Mouse (Mus musculus): ENCODE data around the gene Tns1. TPM values are rescaled to one million over a fixed set of nuclear protein-coding genes. Genes with fewer than 3 reads are reported as not detected.

Gene Tns1
- polyA plus RNA-seq, 1 experiment: 118 TPM

DNA sequence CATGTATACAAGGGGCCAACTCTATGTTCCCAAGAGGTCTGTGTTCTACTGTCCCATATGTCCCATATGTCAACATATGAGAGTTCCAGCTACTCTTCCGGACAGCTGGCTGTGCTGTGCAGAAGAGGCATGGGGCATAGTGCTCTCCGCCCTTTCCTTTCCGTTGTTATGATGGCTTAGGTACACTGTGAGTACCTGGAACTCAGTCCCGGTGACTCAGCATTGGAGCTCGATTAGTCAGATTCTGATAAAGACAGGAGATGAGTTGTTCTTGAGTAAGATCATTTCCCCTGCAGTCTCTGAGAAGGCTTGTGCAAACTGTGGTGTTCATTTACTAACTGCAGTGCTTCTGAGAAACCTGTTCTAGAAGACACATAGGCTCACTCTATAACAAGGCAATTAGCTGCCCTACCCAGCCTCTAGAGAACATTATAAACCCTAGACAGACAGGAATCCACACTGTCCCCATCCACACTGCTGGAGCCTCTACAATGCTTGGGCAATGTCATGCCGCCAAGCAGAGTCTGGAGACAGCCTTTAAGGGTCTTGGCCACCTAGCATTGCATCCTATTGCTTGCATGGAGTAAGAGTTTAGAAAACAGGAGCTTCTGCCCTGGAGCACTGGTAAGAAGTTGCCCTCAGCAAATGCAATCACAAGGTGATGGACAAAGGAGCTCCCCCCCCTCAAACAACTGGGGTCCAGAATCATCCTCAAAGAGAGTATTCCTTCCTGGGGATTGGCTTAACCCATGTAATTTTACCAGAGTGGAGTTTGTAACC is 25.0 kb upstream of the Tns1 start:
- Histone ChIP-seq H3K27me3 (ENCODE audit: control insufficient read depth, insufficient read depth, insufficient read length) (no peaks in the 10 kb centered on the region), H3K79me2 (ENCODE audit: control insufficient read depth, insufficient read depth) (no peaks in the 10 kb centered on the region), H3ac (ENCODE audit: control insufficient read depth, insufficient read length, low read depth) (no peak overlapping the region), H3K79me3 (ENCODE audit: low read depth) (no peaks in the 10 kb centered on the region), H3K4me3 (ENCODE audit: insufficient read depth, poor library complexity, severe bottlenecking) (no peak overlapping the region), H3K36me3 (ENCODE audit: control insufficient read depth, insufficient read depth) (no peaks in the 10 kb centered on the region)
- no peak for TF ChIP-seq FOSL1 (IDR thresholded peaks at IDR 0.05; ENCODE audit: insufficient read depth, low read length, poor library complexity, severe bottlenecking)
- TF ChIP-seq CEBPB (IDR thresholded peaks at IDR 0.05; ENCODE audit: low read depth): no peak
- no peak for TF ChIP-seq MYOG (IDR thresholded peaks at IDR 0.05; ENCODE audit: control insufficient read depth, extremely low read depth, insufficient read length)
- TF ChIP-seq MAX (IDR thresholded peaks at IDR 0.05): no peak
- TF ChIP-seq CTCF (IDR thresholded peaks at IDR 0.05; ENCODE audit: control insufficient read depth, insufficient read depth, insufficient read length): no peak

- Histone ChIP-seq H3ac (ENCODE audit: control insufficient read depth, insufficient read length, low read depth) (no peak overlapping the region), H3K79me3 (ENCODE audit: low read depth) (no peaks in the 10 kb centered on the region), H3K79me2 (ENCODE audit: control insufficient read depth, insufficient read depth) (no peaks in the 10 kb centered on the region), H3K27me3 (ENCODE audit: control insufficient read depth, insufficient read depth, insufficient read length) (no peaks in the 10 kb centered on the region), H3K4me3 (ENCODE audit: insufficient read depth, poor library complexity, severe bottlenecking) (no peak overlapping the region), H3K36me3 (ENCODE audit: control insufficient read depth, insufficient read depth) (no peaks in the 10 kb centered on the region)
- TF ChIP-seq CTCF (IDR thresholded peaks at IDR 0.05; ENCODE audit: control insufficient read depth, insufficient read depth, insufficient read length): no peak
- TF ChIP-seq MAX (IDR thresholded peaks at IDR 0.05): no peak
- TF ChIP-seq USF1 (IDR thresholded peaks at IDR 0.05; ENCODE audit: low read depth): no peak
- no peak for TF ChIP-seq CEBPB (IDR thresholded peaks at IDR 0.05; ENCODE audit: low read depth)
- no peak for TF ChIP-seq MYOG (IDR thresholded peaks at IDR 0.05; ENCODE audit: control insufficient read depth, extremely low read depth, insufficient read length)
- no peak for TF ChIP-seq MYOD1 (IDR thresholded peaks at IDR 0.05; ENCODE audit: control insufficient read depth, insufficient read length, low read depth)
- TF ChIP-seq FOSL1 (IDR thresholded peaks at IDR 0.05; ENCODE audit: insufficient read depth, low read length, poor library complexity, severe bottlenecking): no peak
Measured at GRCm38 (mm10) chr1:74141781-74142180, 17.5 kb upstream of the Tns1 start.

GRCm38 (mm10) chr1:74139415-74139814 is 15.2 kb upstream of the Tns1 start:
- TF ChIP-seq USF1 (IDR thresholded peaks at IDR 0.05; ENCODE audit: low read depth) (no peak), CEBPB (IDR thresholded peaks at IDR 0.05; ENCODE audit: low read depth) (no peak), MYOD1 (IDR thresholded peaks at IDR 0.05; ENCODE audit: control insufficient read depth, insufficient read length, low read depth) (no peak), MYOG (IDR thresholded peaks at IDR 0.05; ENCODE audit: control insufficient read depth, extremely low read depth, insufficient read length) (no peak), MAX (IDR thresholded peaks at IDR 0.05) (no peak)
- H3K27me3 ChIP-seq (ENCODE audit: control insufficient read depth, insufficient read depth, insufficient read length): no peaks in the 10 kb centered on the region
- no peak overlapping the region for H3K4me3 ChIP-seq (ENCODE audit: insufficient read depth, poor library complexity, severe bottlenecking)
- H3K36me3 ChIP-seq (ENCODE audit: control insufficient read depth, insufficient read depth): no peaks in the 10 kb centered on the region
- no peak overlapping the region for H3ac ChIP-seq (ENCODE audit: control insufficient read depth, insufficient read length, low read depth)
- no peaks in the 10 kb centered on the region for H3K79me3 ChIP-seq (ENCODE audit: low read depth)
- H3K79me2 ChIP-seq (ENCODE audit: control insufficient read depth, insufficient read depth): no peaks in the 10 kb centered on the region

DNA sequence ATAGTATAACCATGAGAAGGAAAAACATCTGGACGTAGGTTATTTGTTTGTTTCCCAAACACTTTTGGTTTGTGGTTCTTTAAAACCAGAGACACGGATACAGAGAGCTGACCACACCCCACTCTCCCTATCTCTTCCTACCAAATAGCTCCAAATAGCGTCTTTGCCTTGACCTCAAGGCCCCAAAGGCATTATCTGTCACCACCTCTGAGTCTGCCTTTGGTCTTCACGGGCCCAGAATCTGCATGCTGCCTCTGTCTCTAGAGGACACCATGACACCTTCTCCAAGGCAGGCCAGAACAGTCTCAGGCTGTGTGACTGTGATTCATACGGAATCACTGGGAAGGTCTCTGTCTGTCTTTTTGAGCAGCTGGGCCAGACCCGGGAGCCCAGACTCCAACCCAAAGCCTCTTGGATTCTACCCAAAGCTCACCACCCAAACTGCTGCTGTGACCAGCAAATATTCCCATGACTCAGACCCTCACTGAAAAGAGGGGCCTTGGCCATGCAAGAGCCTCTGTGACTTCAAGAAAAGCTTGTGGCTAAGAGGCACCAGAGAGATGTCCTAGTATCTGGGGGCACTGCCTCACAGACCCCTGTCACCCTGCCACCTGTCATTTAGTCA is 11.2 kb upstream of the Tns1 start:
- no peak overlapping the region for H3K4me3 ChIP-seq (ENCODE audit: insufficient read depth, poor library complexity, severe bottlenecking)
- TF ChIP-seq CTCF (IDR thresholded peaks at IDR 0.05; ENCODE audit: control insufficient read depth, insufficient read depth, insufficient read length) (no peak), USF1 (IDR thresholded peaks at IDR 0.05; ENCODE audit: low read depth) (no peak), MAX (IDR thresholded peaks at IDR 0.05) (no peak), MYOG (IDR thresholded peaks at IDR 0.05; ENCODE audit: control insufficient read depth, extremely low read depth, insufficient read length) (no peak)
- no peaks in the 10 kb centered on the region for H3K79me3 ChIP-seq (ENCODE audit: low read depth)
- no peak overlapping the region for H3ac ChIP-seq (ENCODE audit: control insufficient read depth, insufficient read length, low read depth)
- peaks cover 4% of the 10 kb centered on the region for H3K27me3 ChIP-seq (ENCODE audit: control insufficient read depth, insufficient read depth, insufficient read length)
- no peaks in the 10 kb centered on the region for H3K36me3 ChIP-seq (ENCODE audit: control insufficient read depth, insufficient read depth)
- H3K79me2 ChIP-seq (ENCODE audit: control insufficient read depth, insufficient read depth): no peaks in the 10 kb centered on the region

DNA sequence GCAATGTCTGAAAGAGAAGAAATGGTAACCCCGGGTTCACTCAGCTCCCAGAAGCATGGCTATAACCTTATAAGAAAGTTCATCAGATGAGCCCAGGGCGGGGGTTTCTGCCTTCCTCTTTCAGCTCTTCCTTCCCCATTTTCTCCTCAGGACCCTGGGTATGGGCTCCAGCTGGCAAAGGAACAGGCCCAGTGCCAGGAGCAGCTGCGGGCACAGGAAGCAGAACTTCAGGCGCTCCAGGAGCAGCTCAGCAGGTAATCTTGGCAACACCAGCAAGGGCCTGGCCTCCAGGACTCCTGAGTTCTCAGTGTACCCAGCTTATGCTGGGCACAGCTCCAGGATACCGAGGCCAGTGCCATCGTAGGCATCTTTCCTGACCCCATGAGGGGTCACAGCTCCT is 9.7 kb upstream of the Tns1 start:
- TF ChIP-seq MYOG (IDR thresholded peaks at IDR 0.05; ENCODE audit: control insufficient read depth, extremely low read depth, insufficient read length): no peak

DNA sequence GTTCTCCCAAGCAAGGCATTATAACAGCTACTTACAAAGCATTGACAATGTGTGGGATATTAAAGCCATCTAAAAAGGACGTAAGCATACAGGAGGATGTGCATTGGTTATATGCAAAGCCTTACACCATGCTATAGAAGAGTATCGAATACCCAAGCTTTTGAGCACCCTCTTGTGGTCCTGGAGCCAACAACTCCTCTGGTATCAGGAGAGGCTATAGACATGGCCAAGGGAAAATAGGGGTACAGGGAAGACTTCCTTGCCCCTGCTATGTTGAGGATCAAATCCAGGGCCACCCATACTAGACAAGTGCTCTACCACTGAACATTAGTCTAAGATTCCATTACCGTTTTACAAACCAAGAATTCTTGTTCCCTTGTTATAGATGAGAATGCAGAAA is 7.8 kb upstream of the Tns1 start:
- Histone ChIP-seq H3K27me3 (ENCODE audit: control insufficient read depth, insufficient read depth, insufficient read length) (peaks cover 7% of the 10 kb centered on the region), H3K79me3 (ENCODE audit: low read depth) (no peaks in the 10 kb centered on the region), H3ac (ENCODE audit: control insufficient read depth, insufficient read length, low read depth) (no peak overlapping the region), H3K36me3 (ENCODE audit: control insufficient read depth, insufficient read depth) (no peaks in the 10 kb centered on the region), H3K4me3 (ENCODE audit: insufficient read depth, poor library complexity, severe bottlenecking) (no peak overlapping the region), H3K79me2 (ENCODE audit: control insufficient read depth, insufficient read depth) (no peaks in the 10 kb centered on the region)
- TF ChIP-seq MYOD1 (IDR thresholded peaks at IDR 0.05; ENCODE audit: control insufficient read depth, insufficient read length, low read depth): no peak
- TF ChIP-seq USF1 (IDR thresholded peaks at IDR 0.05; ENCODE audit: low read depth): no peak
- TF ChIP-seq CEBPB (IDR thresholded peaks at IDR 0.05; ENCODE audit: low read depth): no peak
- TF ChIP-seq MAX (IDR thresholded peaks at IDR 0.05): no peak
- TF ChIP-seq FOSL1 (IDR thresholded peaks at IDR 0.05; ENCODE audit: insufficient read depth, low read length, poor library complexity, severe bottlenecking): no peak
- TF ChIP-seq CTCF (IDR thresholded peaks at IDR 0.05; ENCODE audit: control insufficient read depth, insufficient read depth, insufficient read length): no peak
- no peak for TF ChIP-seq MYOG (IDR thresholded peaks at IDR 0.05; ENCODE audit: control insufficient read depth, extremely low read depth, insufficient read length)

More for the DNA sequence above, 9.7 kb upstream of the Tns1 start:
- peaks cover 4% of the 10 kb centered on the region for H3K27me3 ChIP-seq (ENCODE audit: control insufficient read depth, insufficient read depth, insufficient read length)
- no peak overlapping the region for H3ac ChIP-seq (ENCODE audit: control insufficient read depth, insufficient read length, low read depth)
- no peak overlapping the region for H3K4me3 ChIP-seq (ENCODE audit: insufficient read depth, poor library complexity, severe bottlenecking)
- H3K36me3 ChIP-seq (ENCODE audit: control insufficient read depth, insufficient read depth): no peaks in the 10 kb centered on the region
- H3K79me3 ChIP-seq (ENCODE audit: low read depth): no peaks in the 10 kb centered on the region
- no peaks in the 10 kb centered on the region for H3K79me2 ChIP-seq (ENCODE audit: control insufficient read depth, insufficient read depth)

All from C2C12 (cell line).